Mouse (Mus musculus) thymus, adult 2 months (tissue): ENCODE measurements at regions not wholly inside any gene's neighbourhood (a gene's known extent, or its start where the extent isn't known, plus 50 kb on each side); places are given as distances from the start of the nearest gene placed in this dataset.

Source experiments
- CTCF ChIP-seq: fragments of 200-500 bp; IDR thresholded peaks from 2 replicates; pipeline ENCODE4 v1.5.1; 2012; ENCODE audit warnings: mild to moderate bottlenecking, control low read depth, low read length, moderate library complexity, borderline replicate concordance; ENCODE audit not compliant: control insufficient read depth, poor library complexity, insufficient read depth; ENCODE audit errors: extremely low read depth
- POLR2A ChIP-seq: fragments of 200-500 bp; IDR thresholded peaks from 2 replicates; pipeline ENCODE4 v1.6.1; 2012; ENCODE audit warnings: mild to moderate bottlenecking, low read length, control low read depth, moderate library complexity; ENCODE audit not compliant: control insufficient read depth, poor library complexity, insufficient read depth; ENCODE audit errors: extremely low read depth

GRCm38 (mm10) chr1:23263798-23264197 is 133.8 kb downstream of the Ogfrl1 start:
- TF ChIP-seq CTCF (no peak), POLR2A (no peak)
